Mouse (Mus musculus) hematopoietic stem cell, adult 5-6 weeks (primary cell): Measurements from ENCODE around the gene Spata17. TPM values are rescaled to one million over a fixed set of nuclear protein-coding genes. Genes with fewer than 3 reads are reported as not detected.

Experiments used
- ATAC-seq, 2 experiments: fragments of 125-278 bp in 1 of 2; replicated peaks in 1 of 2; 2 replicates each; pipeline ENCODE4 v1.8.0; 2016 to 2017; ENCODE audit warnings: inconsistent platforms in 2 of 2, mild to moderate bottlenecking in 2 of 2, moderate number of reproducible peaks in 2 of 2, low read depth in 1 of 2, moderate TSS enrichment in 1 of 2; ENCODE audit not compliant: low FRiP score in 2 of 2, poor library complexity in 2 of 2, severe bottlenecking in 2 of 2, insufficient read depth in 1 of 2, low TSS enrichment in 1 of 2
- total RNA-seq: library from RNA; stranded (forward); fragments of 172-1452, 232-1000 nt; gene quantifications from 2 replicates; pipeline ENCODE4 v1.2.3, GENCODE M21; 2017

The Spata17 gene
- not detected in 2 replicates for total RNA-seq

DNA sequence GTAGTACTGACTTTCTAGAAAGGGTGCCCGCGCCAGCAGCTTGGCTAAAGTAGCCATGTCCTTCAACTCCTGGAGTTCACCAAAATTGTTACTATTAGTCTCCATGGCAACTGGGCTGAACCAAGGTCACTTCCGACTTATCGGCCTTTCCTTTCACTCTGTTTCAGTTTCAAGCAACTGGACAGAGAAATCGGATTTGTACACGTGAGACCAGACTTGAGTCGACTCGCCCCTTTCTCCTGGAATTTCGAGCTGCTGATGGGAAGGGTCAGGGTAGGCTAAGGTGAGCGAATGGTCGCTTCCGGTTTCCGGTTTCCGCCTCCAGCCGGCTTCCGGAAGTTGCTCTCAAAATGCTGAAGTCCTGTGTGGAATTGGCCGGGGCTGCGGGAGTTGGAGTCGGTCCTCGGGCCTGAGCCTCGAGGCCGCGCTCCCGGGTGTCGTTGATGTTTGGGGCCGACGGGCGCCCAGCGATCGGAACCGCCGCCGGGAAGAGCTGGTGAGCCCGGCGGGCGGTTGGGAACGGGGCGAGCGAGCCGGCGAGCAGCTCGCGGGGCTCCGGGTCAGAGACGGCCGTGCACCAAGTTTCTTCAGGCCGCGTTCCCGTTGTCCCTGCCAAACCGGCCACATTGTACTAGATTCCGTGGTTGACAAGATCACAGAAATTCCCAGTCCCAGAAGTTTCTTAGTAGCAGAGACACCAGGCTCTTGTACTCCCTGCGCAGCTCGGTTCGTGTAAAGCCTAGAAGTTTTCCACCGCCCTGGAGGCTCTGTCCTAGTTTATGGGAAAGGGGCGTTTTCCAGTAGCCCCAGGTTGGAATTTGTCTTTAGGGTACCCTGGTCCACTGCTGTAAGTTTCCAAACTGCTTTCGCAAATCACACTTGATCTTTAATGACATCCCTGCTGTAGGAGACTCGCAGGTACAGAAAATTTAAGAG is at the start of gene Spata17, which contains the start of gene Gpatch2:
Gene Spata17 (minus strand): TSS at position 285 of the 936 bp plus-strand sequence.
Gene Gpatch2 (plus strand): TSS at position 328 of the 936 bp plus-strand sequence.
- ATAC-seq, result peak; percentile 87 to 91

DNA sequence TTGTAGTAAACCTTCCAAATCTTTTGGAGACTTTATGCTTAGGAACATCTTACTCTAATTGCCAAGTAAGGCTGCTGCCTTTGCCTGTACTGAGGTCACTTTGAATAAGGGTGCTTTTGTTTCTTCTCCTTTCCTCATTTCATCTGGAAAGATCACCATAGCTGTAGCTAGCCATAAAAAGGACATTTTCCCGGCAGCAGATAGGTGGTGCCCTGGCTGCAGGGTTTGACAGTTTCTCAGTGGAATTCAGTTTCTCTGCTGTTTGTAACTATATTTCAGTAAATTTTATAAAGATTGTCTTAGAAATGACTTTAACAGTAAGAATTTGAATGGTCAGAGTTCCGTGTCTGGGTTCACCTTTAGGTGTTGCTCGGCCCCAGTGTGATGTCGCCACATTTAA is 43.5 kb upstream of the Spata17 start:
- no peak for ATAC-seq

DNA sequence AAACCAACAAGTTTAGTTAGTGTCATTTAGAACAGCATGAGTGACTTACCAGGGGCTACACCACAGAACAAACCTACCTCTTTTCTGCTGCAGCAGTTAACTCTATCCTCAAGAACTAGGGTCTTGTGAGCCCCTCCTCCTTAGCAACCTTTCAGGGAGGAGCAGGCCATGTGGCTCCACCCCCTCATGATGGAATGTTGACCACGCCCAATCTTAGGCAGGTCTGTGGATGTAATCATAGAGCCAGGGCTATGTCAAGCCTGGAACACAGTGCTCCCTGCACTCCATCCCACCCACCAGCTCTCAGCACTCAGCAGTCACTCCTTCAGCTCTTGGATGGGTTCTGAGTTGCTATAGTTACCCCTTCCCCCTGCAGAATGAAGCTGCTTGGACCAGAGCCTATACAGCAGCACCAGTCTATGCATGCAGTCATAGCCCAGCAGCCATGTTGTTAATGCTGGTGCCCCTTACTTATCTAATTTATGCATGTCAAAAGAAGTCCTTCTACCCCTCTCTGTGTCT is 35.5 kb upstream of the Spata17 start:
- ATAC-seq, result no peak

DNA sequence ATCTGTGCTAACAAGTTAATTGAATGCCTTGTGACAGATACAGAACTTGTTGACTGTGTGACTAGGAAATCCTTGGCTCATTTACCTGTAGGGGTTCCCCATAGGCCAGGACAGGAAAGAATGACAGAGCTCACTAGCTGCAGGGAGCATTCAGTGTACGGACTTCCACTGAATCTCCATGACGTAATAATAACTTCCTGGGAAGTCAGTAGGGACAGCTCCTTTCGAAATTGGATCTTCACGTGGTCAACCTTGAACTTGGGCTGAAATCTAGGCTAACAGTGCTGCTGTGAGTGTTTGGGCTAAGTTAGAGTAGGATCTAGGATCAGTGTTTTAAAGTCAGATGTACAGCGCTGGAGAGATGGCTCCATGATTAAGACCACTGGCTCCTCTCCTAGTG is 29.5 kb upstream of the Spata17 start:
- ATAC-seq, result no peak

DNA sequence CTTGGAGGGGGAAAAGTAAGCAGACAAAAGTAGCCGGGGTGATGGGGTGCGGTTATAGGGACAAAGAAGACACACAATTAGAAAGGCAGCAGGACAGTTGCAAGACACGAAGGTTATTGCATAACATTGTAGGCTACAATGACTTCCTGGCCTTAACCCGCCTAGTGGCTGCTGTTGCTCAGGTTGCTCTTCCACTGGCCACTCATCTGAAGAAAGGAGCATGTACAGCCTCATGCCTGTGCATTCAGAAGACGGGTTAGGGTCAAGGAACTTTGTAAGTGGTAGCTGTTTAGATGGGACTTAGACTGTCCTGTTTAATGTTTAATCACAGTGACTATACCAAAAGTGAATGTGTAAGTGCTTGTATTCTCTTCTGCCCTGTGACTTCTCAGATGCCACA is 26.1 kb upstream of the Spata17 start:
- ATAC-seq, result peak in 1 of 2 experiments; percentile 48; a peak in 1 of 4 replicates

DNA sequence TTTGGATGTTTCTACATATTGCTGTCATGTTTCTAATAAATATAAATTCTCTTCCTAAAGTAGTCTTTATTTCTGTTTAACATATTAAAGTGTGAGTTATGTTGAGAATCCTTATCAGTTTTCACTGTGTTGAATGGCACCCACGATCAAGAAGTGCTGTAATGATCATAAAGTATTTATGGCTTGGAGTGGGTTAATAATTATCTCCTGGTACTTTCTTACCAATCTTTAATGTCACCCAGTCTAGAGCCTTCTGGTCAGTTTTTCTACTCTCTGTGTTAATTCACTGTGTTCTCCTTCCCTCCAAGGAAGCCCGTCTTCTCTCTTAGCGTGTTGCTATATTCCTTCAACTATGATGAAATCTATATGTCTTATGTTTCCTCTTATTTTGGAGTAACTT is 25.0 kb upstream of the Spata17 start:
- ATAC-seq, result no peak

DNA sequence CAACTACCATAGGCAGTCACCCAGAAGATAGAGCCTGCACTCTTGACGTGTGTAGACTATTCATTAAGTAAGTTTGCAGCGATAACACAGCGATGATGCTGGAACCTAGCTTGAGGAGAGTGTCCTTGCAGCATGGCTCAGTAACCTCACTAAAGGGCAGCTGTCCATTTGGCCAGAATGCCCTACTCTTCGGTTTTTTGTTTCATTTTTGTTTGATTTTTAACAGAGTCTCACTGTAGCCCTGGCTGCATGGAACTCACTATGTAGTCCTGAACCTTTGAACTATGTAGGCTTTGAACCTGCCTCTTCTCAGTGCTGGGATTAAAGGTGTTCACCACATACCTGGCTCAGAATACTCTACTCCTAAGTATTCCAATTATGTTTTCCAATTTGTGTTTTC is 22.8 kb upstream of the Spata17 start:
- no peak for ATAC-seq

DNA sequence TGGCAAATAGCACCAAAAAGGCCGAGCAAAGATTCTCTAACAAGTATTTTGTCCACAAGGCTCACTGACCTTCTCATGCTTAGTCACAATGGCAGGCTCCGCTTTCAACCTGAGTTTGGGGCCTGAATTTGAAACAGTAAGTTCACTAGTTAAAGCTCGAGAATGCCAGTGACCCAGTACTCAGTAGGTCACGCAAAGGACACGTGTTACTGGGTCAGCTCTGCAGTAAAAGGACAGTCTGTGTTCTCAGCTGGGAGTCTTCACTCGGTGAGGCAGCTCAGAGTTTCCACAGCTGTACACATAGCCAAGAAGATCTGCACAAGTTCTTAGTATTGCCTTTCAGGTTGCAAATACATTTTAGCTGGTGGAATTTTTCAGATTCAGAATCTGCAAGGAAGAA is 21.0 kb upstream of the Spata17 start:
- no peak for ATAC-seq

DNA sequence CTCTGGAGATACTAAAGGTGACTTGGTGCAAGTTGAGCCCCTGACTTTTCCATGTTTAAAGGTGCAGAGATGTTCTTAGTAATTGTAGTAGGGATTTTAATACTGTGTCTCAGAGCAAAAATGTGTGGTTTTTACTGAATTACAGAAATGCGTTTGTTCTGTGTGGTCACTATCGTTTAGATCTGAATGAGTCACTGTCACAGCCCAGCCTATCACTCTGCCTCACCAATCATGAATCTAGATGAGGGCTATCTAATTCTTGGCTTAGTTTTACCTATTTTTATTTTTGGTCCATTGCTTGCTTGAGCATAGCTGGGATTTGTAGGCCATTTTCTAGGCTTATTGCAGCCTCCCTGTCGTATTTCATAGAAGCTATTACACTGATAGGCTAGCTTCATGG is 19.9 kb upstream of the Spata17 start:
- no peak for ATAC-seq

DNA sequence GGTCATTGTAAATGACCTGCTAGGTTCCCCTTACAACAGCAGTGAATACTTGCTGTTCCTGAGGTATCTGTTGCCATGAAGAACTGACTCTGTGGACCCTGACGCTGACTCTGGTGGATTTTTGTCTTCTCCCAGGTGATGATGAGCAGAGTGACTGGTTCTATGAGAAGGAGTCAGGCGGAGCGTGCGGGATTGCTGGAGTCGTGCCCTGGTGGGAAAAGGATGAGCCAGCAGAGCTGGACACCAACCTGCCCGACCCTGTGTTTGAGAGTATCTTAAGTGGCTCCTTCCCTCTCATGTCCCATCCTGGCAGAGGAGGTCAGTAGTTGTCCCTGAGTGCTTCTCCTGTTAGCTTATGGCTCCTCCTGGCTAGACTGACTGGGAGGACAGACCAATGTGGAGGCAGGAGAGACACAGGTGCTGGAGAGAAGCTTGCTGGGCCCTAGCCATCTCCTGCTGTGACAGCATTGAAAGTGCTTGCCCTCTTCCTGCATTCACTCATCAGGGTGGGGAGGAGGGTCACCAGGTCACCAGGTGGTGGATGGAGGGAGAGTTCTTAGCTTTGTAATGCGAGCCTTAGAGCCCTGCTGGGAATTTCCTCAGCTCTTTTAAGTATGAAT is 17.8 kb upstream of the Spata17 start:
- ATAC-seq, result no peak

DNA sequence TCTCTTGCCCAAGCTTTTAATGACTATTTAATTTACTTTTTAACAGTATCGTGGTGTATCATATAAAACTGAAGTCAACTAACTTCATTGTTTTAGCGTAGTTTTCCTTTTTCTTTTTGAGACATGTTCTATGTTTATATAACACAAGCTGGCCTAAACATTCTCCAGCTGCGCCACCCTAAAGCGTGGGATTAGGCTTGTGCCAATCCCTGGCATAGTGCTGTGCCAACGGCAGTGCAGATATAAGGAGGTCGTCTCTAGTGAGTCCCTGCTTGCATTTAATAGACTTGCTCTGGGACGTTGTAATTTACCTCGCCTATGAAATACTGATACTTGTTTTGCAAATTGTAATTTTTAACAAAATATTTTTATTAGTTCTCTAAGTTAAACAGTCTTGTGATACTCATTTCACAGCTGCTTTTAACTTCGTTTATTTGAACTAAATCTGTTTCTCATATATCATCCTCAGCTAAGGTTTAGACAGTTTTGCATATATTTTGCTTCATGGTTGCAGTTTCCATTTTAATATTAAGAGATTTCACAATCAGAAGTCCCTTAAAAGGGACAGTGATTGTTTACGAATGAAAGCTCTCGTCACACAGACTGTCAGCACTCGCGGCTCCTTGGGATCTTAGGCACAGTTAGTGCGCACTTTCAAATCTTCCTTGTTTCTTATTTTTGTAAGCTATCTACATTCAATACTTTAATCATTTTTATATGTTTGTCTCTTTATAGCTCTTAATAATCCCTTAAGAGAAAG is 17.1 kb upstream of the Spata17 start:
- no peak for ATAC-seq

DNA sequence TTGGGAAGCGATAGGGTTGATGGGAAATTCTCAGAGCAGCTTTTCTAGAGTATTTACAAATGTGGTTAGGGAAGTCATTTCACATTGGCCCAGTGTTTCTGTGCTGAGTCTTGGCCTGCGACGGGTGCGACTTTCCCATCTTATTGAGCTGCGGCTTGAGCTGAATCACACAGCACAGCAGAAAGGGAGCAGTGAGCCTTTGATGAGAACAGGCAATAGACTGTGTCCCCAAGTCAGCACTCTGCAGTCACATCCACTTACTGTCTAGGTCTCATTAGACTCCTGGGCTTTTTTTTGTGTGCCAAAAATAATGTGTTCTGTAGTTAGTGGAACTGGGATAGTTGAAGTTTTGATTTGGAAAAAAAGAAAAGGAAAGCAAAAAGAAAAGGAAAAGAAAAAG is 15.0 kb upstream of the Spata17 start:
- ATAC-seq, result no peak

DNA sequence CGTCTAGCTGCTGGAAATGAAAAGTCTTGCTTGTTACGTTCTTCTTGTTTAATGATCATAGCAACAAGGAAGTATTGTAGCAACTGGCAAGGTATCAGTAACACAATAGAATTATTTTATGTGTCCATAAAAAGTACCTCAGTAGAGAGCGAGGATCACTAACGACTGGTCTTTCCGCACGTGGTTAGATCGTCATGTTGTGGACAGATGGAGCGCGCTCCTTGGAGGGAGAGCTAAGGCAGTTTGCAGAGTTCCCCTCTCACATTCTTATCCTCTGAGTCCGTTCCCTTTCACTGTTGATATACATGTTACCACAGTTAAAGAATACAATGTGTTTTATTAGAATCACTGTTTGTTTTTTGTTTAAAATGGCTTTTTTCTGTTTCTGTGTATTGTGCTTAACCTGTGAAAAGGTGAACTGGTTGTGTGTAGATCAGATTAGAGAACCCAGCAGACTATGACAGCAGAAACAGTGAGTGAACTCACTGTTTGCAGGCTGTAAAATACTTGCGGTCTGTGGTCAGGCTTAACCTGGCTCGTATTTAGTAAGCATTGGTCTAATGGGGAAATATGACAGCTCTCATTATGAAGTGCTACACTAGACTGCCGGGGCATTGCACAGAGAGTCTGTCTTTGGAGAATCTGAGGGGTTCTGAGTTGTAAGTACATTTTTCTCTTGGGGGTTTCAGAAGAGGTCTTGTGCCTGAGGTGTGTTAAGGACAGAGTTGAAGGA is 13.3 kb upstream of the Spata17 start:
- ATAC-seq, result peak; percentile 88 to 97

DNA sequence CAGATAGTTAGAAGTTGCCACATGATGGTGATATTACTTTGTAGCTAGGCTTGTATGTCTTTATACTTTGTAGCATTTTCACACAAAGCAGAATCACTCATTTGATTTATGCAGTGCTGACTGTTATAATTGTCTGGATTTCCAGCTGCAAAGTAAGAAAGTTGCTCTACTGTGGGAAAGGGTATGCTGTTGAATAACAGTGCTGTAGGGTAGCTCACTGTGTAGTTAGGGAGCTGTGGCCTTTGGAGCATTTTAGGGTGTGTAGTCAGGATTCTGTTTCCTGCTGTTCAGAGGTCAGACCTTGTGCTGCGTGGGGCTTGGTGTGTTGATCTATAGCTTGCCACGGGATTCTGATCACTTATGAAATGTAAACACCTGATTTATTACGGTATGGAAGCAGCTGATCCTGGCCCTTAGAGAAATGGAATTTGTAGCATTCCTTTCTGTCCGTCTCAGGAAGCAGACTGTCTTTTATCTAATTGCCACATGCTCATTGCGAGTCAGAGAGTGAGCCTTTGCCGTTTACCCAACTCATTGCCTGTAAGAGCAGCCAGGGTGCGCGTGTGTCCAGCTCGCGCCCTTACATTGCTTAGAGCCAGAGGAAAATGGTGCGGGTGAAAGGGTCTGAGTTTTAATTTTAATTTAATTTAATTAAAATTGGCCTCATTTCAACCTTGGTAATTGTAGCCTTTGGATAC is 11.2 kb upstream of the Spata17 start:
- no peak for ATAC-seq

DNA sequence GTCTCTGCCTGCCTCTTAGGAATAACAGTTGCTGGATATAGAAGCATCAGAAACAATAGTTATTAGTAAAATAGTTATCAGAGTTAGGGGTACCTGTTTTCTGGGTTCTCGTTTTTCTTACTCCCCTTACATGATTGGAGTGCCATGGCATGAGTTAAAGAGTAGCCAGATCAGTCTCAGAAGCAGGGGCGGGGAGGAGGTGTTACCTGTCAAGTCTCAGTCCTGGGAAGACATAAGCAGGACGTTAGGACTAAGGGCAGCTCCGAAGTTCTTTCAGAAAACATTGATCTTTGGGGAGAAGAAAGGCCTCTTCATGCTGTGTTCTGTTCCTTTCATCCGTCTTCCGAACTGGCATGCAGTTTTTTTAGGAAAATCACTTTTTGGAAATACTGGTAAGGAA is 5.5 kb upstream of the Spata17 start:
- no peak for ATAC-seq

DNA sequence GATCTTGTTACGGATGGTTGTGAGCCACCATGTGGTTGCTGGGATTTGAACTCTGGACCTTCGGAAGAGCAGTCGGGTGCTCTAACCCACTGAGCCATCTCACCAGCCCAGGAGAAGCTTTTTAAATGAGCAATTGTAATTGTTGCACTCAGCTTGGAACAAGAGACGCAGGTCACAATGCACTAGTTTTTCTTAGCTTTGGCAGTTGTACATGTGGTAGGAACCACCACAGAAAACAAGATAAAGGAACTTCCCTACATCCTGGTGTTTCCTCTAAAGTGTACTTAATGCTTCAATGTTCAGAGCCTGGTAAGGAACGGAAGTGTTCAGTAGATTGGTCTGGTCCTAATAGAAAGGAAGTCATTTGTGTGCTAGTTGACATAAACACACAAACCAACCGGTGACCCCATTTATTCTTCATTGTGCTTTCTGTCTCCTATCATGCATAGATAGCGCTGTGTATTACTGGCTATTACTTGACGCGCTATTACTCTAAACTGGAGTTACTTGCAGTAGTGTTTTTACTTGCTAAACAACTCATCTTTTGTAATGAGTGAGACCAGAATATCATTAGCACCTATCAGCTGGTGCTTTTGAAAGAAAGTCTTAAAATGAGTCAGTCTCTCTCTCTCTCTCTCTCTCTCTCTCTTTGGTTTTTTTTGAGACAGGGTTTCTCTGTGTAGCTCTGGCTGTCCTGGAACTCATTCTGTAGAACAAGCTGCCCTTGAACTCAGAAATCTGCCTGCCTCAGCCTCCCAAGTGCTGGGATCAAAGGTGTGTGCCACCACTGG is 1.6 kb upstream of the Spata17 start:
- peak; percentile 37 to 48 for ATAC-seq
